Mouse (Mus musculus): ENCODE data around the gene Rag1. TPM values are rescaled to one million over a fixed set of nuclear protein-coding genes. Genes with fewer than 3 reads are reported as not detected.

Gene Rag1
- polyA plus RNA-seq, 1 experiment from 2014 or later: 0.58 TPM

- no peak within 1 kb of the TSS for H3K4me3 ChIP-seq
- no peaks in the 10 kb centered on the region for H3K9me3 ChIP-seq (replicated peaks)
- peaks cover 32% of the 10 kb centered on the region for H3K4me1 ChIP-seq
- no peak within 1 kb of the TSS for H3K27ac ChIP-seq
- no peaks in the 10 kb centered on the region for H3K36me3 ChIP-seq
- 65% methylated on average over 4 of the region's 4 CpGs for WGBS
- DNase-seq (ENCODE audit: low spot score): no peak
- H3K27me3 ChIP-seq (ENCODE audit: low read depth, poor library complexity, severe bottlenecking): no peaks in the 10 kb centered on the region
These were observed 24.8 kb downstream of the Rag1 start, which contains the start of gene Rag2 for GRCm38 (mm10) chr2:101624526-101624925. Gene Rag2 (plus strand): TSS chr2:101624718.

GRCm38 (mm10) chr2:101624011-101624410, 25.3 kb downstream of the Rag1 start:
- Histone ChIP-seq H3K9me3 (replicated peaks) (no peaks in the 10 kb centered on the region), H3K27me3 (ENCODE audit: low read depth, poor library complexity, severe bottlenecking) (no peaks in the 10 kb centered on the region), H3K4me3 (no peak overlapping the region), H3K36me3 (no peaks in the 10 kb centered on the region), H3K27ac (no peak overlapping the region), H3K4me1 (peaks cover 29% of the 10 kb centered on the region)
- 79% methylated on average over 2 of the region's 2 CpGs for WGBS
- no peak for DNase-seq (ENCODE audit: low spot score)

DNA sequence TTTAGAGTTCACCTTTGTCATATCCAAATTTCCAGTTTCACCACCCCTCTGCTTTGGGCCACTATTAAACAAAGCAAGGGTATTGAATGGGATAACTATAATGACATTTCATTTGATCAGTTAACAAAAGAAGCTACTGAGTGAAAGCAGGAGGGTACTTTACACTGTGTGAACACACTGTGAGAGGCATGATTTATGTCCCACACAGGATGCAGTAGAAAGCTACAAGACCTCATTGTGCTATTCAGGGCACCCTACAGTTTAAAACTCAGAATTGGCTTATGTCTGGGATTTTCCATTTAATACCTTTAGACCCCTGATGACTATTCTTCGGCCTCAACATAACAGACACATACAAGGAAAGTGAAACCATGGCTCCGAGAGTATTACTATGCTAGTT, 26.3 kb downstream of the Rag1 start:
- H3K27ac ChIP-seq: no peak overlapping the region
- H3K9me3 ChIP-seq (replicated peaks): no peaks in the 10 kb centered on the region
- H3K27me3 ChIP-seq (ENCODE audit: low read depth, poor library complexity, severe bottlenecking): no peaks in the 10 kb centered on the region
- 92% methylated on average over 2 of the region's 2 CpGs for WGBS
- peaks cover 26% of the 10 kb centered on the region for H3K4me1 ChIP-seq
- no peak for DNase-seq (ENCODE audit: low spot score)
- no peaks in the 10 kb centered on the region for H3K36me3 ChIP-seq
- H3K4me3 ChIP-seq: no peak overlapping the region

DNA sequence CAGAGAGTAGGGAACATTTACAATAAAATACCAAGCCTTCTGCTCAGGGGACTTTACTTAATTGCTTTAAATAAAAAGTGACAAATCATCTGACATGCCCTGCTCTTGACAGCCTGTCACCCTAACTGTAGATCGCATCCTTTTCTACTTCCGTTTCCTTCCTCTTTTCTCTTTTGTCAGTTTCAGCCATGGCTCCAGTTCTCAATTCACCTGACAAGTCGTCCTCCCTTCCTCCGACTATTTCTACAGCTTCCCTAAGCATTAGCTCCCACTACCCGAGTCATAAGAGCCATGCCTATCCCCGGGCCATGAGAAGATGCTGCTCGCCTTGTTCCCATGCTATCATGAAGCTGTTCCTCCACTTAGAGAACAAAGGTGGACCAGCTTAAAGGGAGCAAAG, 27.7 kb downstream of the Rag1 start:
- peaks cover 21% of the 10 kb centered on the region for H3K4me1 ChIP-seq
- DNase-seq (ENCODE audit: low spot score): no peak
- no peaks in the 10 kb centered on the region for H3K36me3 ChIP-seq
- no peak overlapping the region for H3K4me3 ChIP-seq
- no peaks in the 10 kb centered on the region for H3K9me3 ChIP-seq (replicated peaks)
- WGBS: 83% methylated on average over 7 of the region's 7 CpGs
- no peaks in the 10 kb centered on the region for H3K27me3 ChIP-seq (ENCODE audit: low read depth, poor library complexity, severe bottlenecking)
- no peak overlapping the region for H3K27ac ChIP-seq

GRCm38 (mm10) chr2:101620899-101621298, 28.4 kb downstream of the Rag1 start:
- WGBS: 85% methylated on average over 3 of the region's 3 CpGs
- Histone ChIP-seq H3K36me3 (no peaks in the 10 kb centered on the region), H3K9me3 (replicated peaks) (no peaks in the 10 kb centered on the region)

DNA sequence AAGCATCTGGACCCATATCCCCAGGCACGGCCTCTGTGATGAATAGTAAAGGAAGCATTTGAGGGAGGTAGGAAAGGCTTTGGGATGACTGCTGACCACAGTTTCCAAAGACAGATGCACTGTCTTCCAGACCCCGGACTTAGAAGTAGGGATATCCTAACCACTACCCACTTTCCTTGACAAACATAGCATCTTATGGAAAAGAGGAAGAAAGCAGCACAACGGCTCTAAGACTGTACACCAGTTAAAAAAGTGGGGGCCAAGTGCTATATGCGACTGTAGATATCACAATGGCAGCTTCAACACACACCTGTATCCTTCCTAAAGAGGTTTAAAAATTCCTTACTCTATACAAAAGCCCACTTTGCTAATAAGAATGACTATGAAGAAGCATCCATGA, 30.9 kb downstream of the Rag1 start:
- no peaks in the 10 kb centered on the region for H3K27me3 ChIP-seq (ENCODE audit: low read depth, poor library complexity, severe bottlenecking)
- 89% methylated on average over 4 of the region's 4 CpGs for WGBS
- H3K9me3 ChIP-seq (replicated peaks): no peaks in the 10 kb centered on the region
- peaks cover 14% of the 10 kb centered on the region for H3K4me1 ChIP-seq
- no peak for DNase-seq (ENCODE audit: low spot score)
- no peak overlapping the region for H3K27ac ChIP-seq
- H3K4me3 ChIP-seq: no peak overlapping the region
- no peaks in the 10 kb centered on the region for H3K36me3 ChIP-seq

More at GRCm38 (mm10) chr2:101620899-101621298, 28.4 kb downstream of the Rag1 start:
- peaks cover 18% of the 10 kb centered on the region for H3K4me1 ChIP-seq
- H3K27ac ChIP-seq: no peak overlapping the region
- no peak overlapping the region for H3K4me3 ChIP-seq
- no peaks in the 10 kb centered on the region for H3K27me3 ChIP-seq (ENCODE audit: low read depth, poor library complexity, severe bottlenecking)
- DNase-seq (ENCODE audit: low spot score): no peak

DNA sequence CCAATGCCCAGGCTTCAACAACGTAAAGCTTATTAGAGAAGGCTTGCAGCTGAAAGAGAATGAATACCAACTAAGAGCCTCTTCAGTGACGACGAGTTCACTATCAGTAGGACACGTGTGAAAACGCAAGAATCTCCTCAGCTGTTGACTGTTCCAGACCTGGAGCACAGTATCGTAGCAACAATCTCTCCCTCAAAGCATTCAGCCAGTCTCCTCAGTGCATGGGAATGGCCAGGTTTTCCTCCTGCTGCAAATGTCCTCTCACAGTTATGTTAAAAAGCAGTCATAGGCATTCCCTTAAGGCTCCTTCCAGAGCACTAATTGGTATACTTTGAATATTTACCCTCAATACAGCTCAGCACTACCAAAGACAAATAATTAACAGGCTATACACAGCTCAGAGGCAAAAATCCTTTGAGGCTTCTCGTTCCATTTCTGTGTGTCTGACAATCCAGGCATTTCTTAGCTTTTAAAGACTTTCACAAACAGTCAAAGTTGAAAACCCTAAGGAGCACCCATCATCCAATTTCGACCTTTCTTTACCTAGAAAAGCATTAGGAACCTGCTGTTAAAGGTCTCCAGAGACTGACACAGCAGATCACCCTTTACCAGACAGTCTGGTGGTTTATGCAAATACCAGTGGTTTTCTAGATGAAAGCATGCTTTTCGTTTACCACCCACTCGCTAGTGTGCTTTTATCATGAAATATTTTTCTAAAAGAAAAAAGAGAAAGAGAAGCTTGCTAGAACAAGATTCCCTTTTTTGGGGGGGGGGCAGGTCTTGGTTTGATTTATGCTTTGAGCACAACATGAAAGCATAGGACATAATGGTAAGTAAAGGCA, 33.6 kb downstream of the Rag1 start:
- no peak for DNase-seq (ENCODE audit: low spot score)
- WGBS: 88% methylated on average over 10 of the region's 10 CpGs
- H3K4me3 ChIP-seq: no peak overlapping the region
- peaks cover 17% of the 10 kb centered on the region for H3K4me1 ChIP-seq
- H3K36me3 ChIP-seq: no peaks in the 10 kb centered on the region
- no peaks in the 10 kb centered on the region for H3K27me3 ChIP-seq (ENCODE audit: low read depth, poor library complexity, severe bottlenecking)
- no peak overlapping the region for H3K27ac ChIP-seq
- no peaks in the 10 kb centered on the region for H3K9me3 ChIP-seq (replicated peaks)

- no peak overlapping the region for H3K4me3 ChIP-seq
- WGBS: 89% methylated on average over 3 of the region's 3 CpGs
- DNase-seq (ENCODE audit: low spot score): no peak
- no peaks in the 10 kb centered on the region for H3K9me3 ChIP-seq (replicated peaks)
- H3K27me3 ChIP-seq (ENCODE audit: low read depth, poor library complexity, severe bottlenecking): no peaks in the 10 kb centered on the region
- peaks cover 16% of the 10 kb centered on the region for H3K4me1 ChIP-seq
- no peaks in the 10 kb centered on the region for H3K36me3 ChIP-seq
- H3K27ac ChIP-seq: no peak overlapping the region
These were observed 38.4 kb downstream of the Rag1 start for GRCm38 (mm10) chr2:101610861-101611260.

DNA sequence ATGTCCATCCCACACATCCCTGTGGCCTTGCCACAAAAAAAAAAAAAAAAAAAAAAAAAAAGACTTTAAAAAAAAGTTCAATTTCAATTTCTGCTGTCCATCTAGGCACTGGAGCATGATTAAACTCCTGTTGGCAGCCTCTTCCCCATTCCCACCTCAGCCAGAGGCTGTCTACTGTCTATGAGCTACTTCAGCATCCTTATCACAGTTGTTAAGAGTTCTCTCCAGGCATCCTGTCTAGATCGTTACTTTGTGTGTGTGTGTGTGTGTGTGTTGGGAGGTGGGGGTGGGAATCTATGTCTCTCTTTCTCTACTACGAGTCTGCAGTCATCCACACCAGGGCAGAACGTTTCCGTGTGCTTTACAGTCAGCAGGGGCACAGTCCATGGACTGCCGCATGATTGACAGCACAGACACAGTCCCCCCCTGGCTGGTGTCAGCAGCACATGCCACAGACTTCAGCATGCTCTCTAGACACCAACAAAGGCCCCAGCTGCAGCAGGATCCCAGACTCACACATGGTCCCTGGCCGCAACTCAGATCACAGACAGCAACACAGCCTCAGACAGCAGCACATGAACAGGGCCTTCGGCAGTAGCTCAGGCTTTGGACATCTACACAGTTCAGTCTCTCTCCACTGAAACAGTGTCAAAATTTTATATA, 40.9 kb downstream of the Rag1 start:
- Histone ChIP-seq H3K27ac (peak overlapping the region; percentile 46; the same call in 1 of the 2 replicates), H3K36me3 (no peaks in the 10 kb centered on the region), H3K27me3 (ENCODE audit: low read depth, poor library complexity, severe bottlenecking) (no peaks in the 10 kb centered on the region), H3K4me3 (no peak overlapping the region), H3K4me1 (peaks cover 11% of the 10 kb centered on the region), H3K9me3 (replicated peaks) (no peaks in the 10 kb centered on the region)
- WGBS: 82% methylated on average over 7 of the region's 7 CpGs
- no peak for DNase-seq (ENCODE audit: low spot score)

DNA sequence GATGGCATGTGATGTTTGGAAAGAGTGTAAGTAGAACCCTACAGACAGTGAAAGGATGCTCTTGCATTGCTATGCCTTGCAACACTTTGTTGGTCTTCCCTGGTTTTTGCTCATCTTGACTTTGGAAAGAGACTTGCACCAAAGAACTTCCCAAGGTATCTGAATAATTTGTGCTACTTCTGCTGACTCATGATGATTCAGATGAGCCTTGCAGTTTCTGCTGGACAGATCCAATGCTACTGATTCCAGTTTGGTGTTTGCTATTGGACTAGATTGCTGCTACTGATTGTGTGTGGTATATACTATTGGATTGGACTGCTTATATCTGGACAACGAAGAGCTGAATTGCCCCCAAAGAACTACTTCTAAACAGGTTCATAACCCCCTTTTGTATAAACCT, 46.2 kb downstream of the Rag1 start:
- H3K27ac ChIP-seq: no peak overlapping the region
- DNase-seq (ENCODE audit: low spot score): no peak
- H3K9me3 ChIP-seq (replicated peaks): no peaks in the 10 kb centered on the region
- H3K36me3 ChIP-seq: no peaks in the 10 kb centered on the region
- H3K27me3 ChIP-seq (ENCODE audit: low read depth, poor library complexity, severe bottlenecking): no peaks in the 10 kb centered on the region
- WGBS: 84% methylated on average over 1 of the region's 1 CpGs
- H3K4me1 ChIP-seq: peaks cover 11% of the 10 kb centered on the region
- no peak overlapping the region for H3K4me3 ChIP-seq

GRCm38 (mm10) chr2:101600703-101601102, 48.6 kb downstream of the Rag1 start:
- Histone ChIP-seq H3K9me3 (replicated peaks) (no peaks in the 10 kb centered on the region), H3K27me3 (ENCODE audit: low read depth, poor library complexity, severe bottlenecking) (no peaks in the 10 kb centered on the region), H3K36me3 (no peaks in the 10 kb centered on the region), H3K4me3 (no peak overlapping the region), H3K27ac (peak overlapping the region; percentile 75; the same call in 1 of the 2 replicates), H3K4me1 (peaks cover 11% of the 10 kb centered on the region)
- no peak for DNase-seq (ENCODE audit: low spot score)
- WGBS: 72% methylated on average over 8 of the region's 8 CpGs

DNA sequence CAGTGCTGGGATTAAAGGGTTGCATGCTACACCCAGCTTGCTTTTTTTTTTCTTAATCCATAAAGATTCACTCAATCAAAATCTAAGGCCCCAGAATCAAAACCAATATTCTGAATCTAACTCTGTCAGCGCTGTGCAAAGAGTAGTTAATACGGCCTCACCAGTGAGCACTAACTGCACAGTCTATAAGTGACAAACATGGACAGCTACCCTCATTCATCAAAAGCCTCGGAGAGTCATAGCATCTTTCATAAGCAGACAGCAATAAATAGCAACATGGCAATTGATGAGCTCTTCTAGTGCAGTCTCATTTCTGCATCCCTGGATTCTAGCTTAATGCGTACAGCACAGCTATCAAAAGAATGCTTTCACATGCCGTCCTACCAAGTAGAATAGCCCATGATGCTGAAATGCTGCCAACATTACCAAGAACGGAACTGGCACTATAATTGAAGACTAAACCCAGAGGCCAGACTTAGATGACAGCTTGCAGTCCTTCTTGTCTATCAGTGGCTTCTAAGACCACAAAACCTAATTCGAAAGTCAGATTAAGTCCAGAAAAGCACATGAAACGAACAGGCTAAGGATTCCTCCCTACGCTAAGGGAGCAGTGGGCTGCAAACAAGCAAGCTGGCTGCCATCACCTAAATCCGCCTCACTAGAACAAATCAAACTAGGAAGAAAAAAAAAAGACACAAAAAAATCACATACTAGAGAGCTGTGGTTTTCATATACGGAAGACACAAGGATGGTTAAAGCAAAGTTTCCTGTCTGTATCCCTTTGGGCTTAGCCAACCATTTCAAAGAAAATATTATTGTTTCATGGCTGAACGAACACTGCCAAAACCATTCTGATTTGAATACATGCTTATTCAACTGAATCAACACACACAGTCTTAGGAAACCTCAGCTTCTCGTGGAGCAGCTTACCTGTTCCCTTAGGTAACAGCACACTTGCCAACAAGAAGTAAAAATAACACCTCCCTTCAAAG, 50.8 kb downstream of the Rag1 start:
- no peaks in the 10 kb centered on the region for H3K36me3 ChIP-seq
- peaks cover 12% of the 10 kb centered on the region for H3K4me1 ChIP-seq
- H3K27ac ChIP-seq: no peak overlapping the region
- no peaks in the 10 kb centered on the region for H3K9me3 ChIP-seq (replicated peaks)
- WGBS: 89% methylated on average over 13 of the region's 13 CpGs
- H3K4me3 ChIP-seq: no peak overlapping the region
- H3K27me3 ChIP-seq (ENCODE audit: low read depth, poor library complexity, severe bottlenecking): no peaks in the 10 kb centered on the region
- no peak for DNase-seq (ENCODE audit: low spot score)
